Mouse (Mus musculus): ENCODE measurements around the gene Efna4. TPM values are rescaled to one million over a fixed set of nuclear protein-coding genes. Genes with fewer than 3 reads are reported as not detected.

Efna4 gene
- polyA plus RNA-seq, 1 experiment from 2014 or later, result 20.0 TPM

DNA sequence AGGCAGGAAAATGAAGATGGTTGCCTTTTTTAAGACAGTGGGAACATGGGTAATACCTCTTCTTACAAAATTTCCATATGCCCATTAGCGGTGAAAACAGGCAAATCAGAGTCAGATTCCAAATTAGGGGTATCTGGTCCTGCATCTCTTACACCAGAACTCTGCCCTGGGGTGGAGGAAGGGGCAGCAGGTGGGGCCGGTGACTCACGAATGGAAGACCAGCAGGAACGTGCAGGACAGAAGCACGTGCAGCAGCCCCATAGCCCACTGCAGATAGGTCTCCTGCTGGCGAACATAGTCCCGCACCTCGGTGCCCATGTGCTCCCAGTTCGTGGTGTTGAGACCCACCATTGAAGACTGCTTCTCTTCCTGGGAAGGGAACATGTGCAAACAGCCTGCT lies 18.2 kb upstream of the Efna4 start:
- peaks cover 29% of the 10 kb centered on the region for H3K27me3 ChIP-seq
- H3K9me3 ChIP-seq, result no peaks in the 10 kb centered on the region
- H3K4me1 ChIP-seq, result 0 out of 2 replicates have a peak, but pooled peaks cover 5% of the 10 kb centered on the region
- WGBS, result 76% methylated on average over 9 of the region's 9 CpGs
- ATAC-seq (ENCODE audit: low FRiP score), result no peak
- no peak overlapping the region for H3K27ac ChIP-seq
- H3K36me3 ChIP-seq (replicated peaks), result no peaks in the 10 kb centered on the region
- H3K9ac ChIP-seq, result no peak overlapping the region
- H3K4me3 ChIP-seq (replicated peaks), result no peak overlapping the region
- no peak overlapping the region for H3K4me2 ChIP-seq

GRCm38 (mm10) chr3:89355512-89355902 lies 17.7 kb upstream of the Efna4 start:
- ATAC-seq (ENCODE audit: low FRiP score), result no peak
- Histone ChIP-seq H3K27ac (no peak overlapping the region), H3K36me3 (replicated peaks) (no peaks in the 10 kb centered on the region), H3K27me3 (peaks cover 33% of the 10 kb centered on the region), H3K4me3 (replicated peaks) (no peak overlapping the region), H3K9ac (no peak overlapping the region), H3K4me2 (no peak overlapping the region), H3K4me1 (peaks cover 6% of the 10 kb centered on the region; the same call in 1 of the 2 replicates), H3K9me3 (no peaks in the 10 kb centered on the region)
- WGBS, result 88% methylated on average over 6 of the region's 6 CpGs

GRCm38 (mm10) chr3:89354816-89355511 lies 17.1 kb upstream of the Efna4 start:
- H3K9ac ChIP-seq, result no peak overlapping the region
- H3K27me3 ChIP-seq, result peaks cover 34% of the 10 kb centered on the region
- 19% methylated on average over 5 of the region's 5 CpGs for WGBS
- ATAC-seq (ENCODE audit: low FRiP score), result no peak
- no peaks in the 10 kb centered on the region for H3K9me3 ChIP-seq
- H3K4me3 ChIP-seq (replicated peaks), result no peak overlapping the region
- no peak overlapping the region for H3K4me2 ChIP-seq
- H3K4me1 ChIP-seq, result peaks cover 10% of the 10 kb centered on the region
- no peaks in the 10 kb centered on the region for H3K36me3 ChIP-seq (replicated peaks)
- no peak overlapping the region for H3K27ac ChIP-seq

DNA sequence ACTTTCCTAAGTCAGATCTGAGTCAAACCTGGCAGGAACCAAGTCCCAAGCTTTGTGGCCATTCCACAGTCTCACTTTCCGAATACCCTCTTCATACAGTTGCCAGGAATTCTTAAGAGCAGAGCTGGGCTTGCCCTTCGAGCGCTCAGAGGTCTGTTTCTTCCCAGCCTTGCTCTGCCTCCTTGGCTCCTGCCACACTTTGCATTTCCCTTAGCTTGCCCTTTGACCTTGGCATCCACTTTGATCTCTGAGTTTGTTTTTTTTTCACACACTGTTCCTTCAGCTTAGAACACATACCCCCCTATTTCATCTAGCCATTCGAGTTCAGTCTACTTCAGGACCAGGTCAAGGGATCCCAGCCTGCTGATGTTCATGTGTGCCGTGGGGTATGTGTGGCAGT lies 13.4 kb upstream of the Efna4 start:
- ATAC-seq (ENCODE audit: low FRiP score), result no peak
- Histone ChIP-seq H3K36me3 (replicated peaks) (no peaks in the 10 kb centered on the region), H3K4me1 (peaks cover 23% of the 10 kb centered on the region), H3K4me2 (no peak overlapping the region), H3K9ac (no peak overlapping the region), H3K27ac (no peak overlapping the region), H3K9me3 (no peaks in the 10 kb centered on the region), H3K4me3 (replicated peaks) (no peak overlapping the region), H3K27me3 (peaks cover 49% of the 10 kb centered on the region)
- WGBS, result 80% methylated on average over 5 of the region's 5 CpGs

DNA sequence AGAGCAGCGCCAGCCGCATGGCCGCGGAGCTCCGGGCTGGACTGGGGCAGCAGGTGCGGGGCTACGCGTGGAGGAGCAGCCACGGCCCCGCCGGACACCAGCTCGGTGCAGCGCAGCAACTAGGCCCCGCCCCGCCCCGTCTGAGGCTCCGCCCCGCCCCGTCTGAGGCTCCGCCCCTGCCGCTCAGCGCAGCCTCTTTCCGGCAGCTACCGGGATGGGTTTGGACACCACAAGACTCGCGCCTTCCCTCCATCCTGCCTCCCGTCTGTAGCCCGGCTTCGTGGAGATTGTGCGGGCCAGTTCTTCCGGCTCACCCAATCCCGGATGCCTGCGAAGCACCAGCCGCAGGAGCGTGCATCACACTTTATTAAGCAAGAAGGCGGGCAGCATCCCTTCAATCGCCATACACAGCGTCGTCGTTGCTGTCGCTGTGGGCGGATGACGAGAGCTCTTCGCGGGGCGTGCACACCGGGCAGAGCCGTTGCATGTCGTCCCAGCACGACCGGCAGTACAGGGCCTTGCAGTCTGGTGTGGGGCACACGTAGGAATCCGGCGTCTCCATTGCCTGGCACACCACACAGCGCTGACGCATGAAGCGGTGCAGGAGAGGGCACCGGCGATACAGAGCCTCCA lies 12.2 kb upstream of the Efna4 start, which contains the start of gene Adam15:
Adam15 (minus strand) TSS at position 128 of the 633 bp plus-strand sequence.
- H3K36me3 ChIP-seq (replicated peaks), result no peaks in the 10 kb centered on the region; the same call in 1 of the 2 replicates
- no peaks in the 10 kb centered on the region for H3K9me3 ChIP-seq
- H3K27me3 ChIP-seq, result peaks cover 44% of the 10 kb centered on the region
- H3K27ac ChIP-seq, result peak within 1 kb of the TSS; percentile 51; the same call in 1 of the 2 replicates
- ATAC-seq (ENCODE audit: low FRiP score), result peak; percentile 93
- under 1% methylated on average over 57 of the region's 59 CpGs for WGBS
- H3K4me3 ChIP-seq (replicated peaks), result peak within 1 kb of the TSS; percentile 62
- peaks cover 21% of the 10 kb centered on the region for H3K4me1 ChIP-seq
- peak within 1 kb of the TSS; percentile 59 for H3K9ac ChIP-seq
- peak within 1 kb of the TSS; percentile 91 for H3K4me2 ChIP-seq

DNA sequence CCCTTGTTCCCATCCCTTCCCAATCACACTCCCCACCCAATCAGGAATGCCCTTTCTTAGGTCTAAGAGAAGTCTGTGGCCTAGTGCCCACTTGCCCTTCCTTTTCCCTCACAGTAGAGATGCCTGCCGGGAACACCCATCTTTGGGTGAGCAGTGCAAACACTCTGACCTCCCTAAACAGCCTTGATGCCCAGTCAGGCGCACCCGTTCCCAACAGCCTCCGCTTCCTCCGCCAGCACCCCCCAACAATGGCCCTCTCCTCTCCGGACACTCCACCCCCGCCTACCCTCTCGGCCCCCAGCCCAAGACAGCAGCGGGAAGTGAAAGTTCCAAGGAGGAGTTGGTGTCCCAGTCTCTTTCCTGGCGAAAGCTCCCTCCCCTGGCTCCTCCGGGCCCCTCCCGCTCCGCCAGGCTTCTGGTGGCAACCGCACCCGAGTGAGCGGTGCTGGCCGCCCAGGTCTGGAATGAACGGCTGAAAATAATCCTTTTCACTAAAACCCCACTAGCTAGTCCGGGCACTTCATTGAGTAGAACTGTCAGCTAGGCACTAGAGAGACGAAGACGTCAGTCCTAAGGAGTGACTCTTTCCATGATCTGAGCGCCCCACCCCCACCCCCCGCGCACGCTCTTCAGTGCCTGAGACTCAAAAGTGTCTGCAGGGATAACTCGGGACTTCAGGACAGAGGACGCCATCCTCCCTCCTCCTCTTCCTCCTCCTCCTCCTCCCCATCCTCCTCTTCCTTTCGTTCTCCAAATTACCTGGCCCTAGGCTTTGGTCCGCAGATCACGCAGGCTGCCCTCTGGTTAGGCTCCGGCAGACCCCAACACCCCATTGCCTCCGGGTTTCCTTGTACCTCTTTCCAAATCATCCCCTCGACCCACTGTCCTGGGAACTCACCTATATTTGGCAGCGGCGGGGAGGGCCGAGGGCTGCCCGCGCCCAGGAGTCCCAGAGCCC lies 11.4 kb upstream of the Efna4 start:
- ATAC-seq (ENCODE audit: low FRiP score), result peak; percentile 34
- peak overlapping the region; percentile 46; the same call in 1 of the 2 replicates for H3K27ac ChIP-seq
- peaks cover 19% of the 10 kb centered on the region for H3K4me1 ChIP-seq
- WGBS, result 1% methylated on average over 38 of the region's 38 CpGs
- peak overlapping the region; percentile 91 for H3K4me2 ChIP-seq
- H3K4me3 ChIP-seq (replicated peaks), result peak overlapping the region; percentile 62
- H3K9me3 ChIP-seq, result no peaks in the 10 kb centered on the region
- H3K27me3 ChIP-seq, result peaks cover 44% of the 10 kb centered on the region
- H3K9ac ChIP-seq, result peak overlapping the region; percentile 59
- no peaks in the 10 kb centered on the region; the same call in 1 of the 2 replicates for H3K36me3 ChIP-seq (replicated peaks)

- H3K9ac ChIP-seq, result no peak overlapping the region
- H3K36me3 ChIP-seq (replicated peaks), result no peaks in the 10 kb centered on the region; the same call in 1 of the 2 replicates
- no peak overlapping the region for H3K4me3 ChIP-seq (replicated peaks)
- no peak for ATAC-seq (ENCODE audit: low FRiP score)
- H3K27me3 ChIP-seq, result peaks cover 37% of the 10 kb centered on the region
- H3K9me3 ChIP-seq, result no peaks in the 10 kb centered on the region
- H3K4me2 ChIP-seq, result 0 out of 2 replicates have a peak overlapping the region, but pooled peaks have one; percentile 91
- H3K27ac ChIP-seq, result no peak overlapping the region
- peaks cover 19% of the 10 kb centered on the region for H3K4me1 ChIP-seq
- WGBS, result 37% methylated on average over 1 of the region's 1 CpGs
Measured at GRCm38 (mm10) chr3:89347916-89348315, 10.1 kb upstream of the Efna4 start.

DNA sequence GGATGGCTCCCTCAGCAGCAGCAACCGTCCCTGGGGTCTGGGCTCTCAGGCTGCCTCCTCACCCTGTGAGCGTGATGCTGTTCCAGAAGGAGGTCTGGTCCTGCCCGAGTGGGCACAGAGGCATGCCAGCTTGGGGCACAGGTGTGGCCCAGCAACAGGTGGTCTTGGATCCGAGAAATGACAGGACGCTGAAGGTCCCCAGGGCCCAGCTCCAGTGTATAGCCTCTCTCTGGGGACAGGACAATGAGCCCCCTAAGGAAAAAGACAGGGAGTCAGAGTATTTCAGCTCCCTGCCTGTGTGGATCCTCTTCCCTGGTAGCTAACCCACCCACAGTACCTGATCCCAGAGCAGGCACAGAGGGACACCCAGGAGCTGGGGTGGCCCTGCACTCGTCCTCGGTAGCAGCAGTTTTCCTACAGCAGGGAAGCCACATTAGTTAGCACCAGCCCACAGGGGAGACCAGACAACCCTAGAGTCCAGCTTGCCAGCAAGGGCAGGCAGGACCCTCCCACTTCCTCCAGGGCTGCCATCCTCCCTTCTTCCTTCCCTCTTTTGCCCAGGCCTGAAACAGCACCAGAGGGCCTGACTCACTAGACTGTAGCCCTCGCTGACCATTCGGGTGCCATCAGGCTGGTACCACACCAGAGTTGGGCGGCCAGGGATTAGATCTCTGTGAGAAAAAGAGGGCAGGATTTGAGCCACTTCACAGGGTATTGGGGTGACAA lies 9.2 kb upstream of the Efna4 start:
- no peak overlapping the region for H3K9ac ChIP-seq
- no peak overlapping the region for H3K4me2 ChIP-seq
- 84% methylated on average over 10 of the region's 10 CpGs for WGBS
- H3K27ac ChIP-seq, result no peak overlapping the region
- no peak overlapping the region for H3K4me3 ChIP-seq (replicated peaks)
- H3K27me3 ChIP-seq, result peaks cover 29% of the 10 kb centered on the region
- no peak for ATAC-seq (ENCODE audit: low FRiP score)
- H3K4me1 ChIP-seq, result peaks cover 19% of the 10 kb centered on the region
- no peaks in the 10 kb centered on the region; the same call in 1 of the 2 replicates for H3K36me3 ChIP-seq (replicated peaks)
- no peaks in the 10 kb centered on the region for H3K9me3 ChIP-seq

- Histone ChIP-seq H3K4me1 (peaks cover 26% of the 10 kb centered on the region), H3K9me3 (no peaks in the 10 kb centered on the region), H3K4me2 (no peak overlapping the region), H3K9ac (peak overlapping the region; percentile 13; the same call in 1 of the 2 replicates), H3K27me3 (peaks cover 6% of the 10 kb centered on the region), H3K36me3 (replicated peaks) (no peaks in the 10 kb centered on the region; the same call in 1 of the 2 replicates), H3K27ac (no peak overlapping the region), H3K4me3 (replicated peaks) (no peak overlapping the region)
- 88% methylated on average over 7 of the region's 7 CpGs for WGBS
- no peak for ATAC-seq (ENCODE audit: low FRiP score)
Measured at GRCm38 (mm10) chr3:89343279-89343678, 5.5 kb upstream of the Efna4 start.

- Histone ChIP-seq H3K4me1 (peaks cover 32% of the 10 kb centered on the region), H3K4me2 (no peak overlapping the region), H3K9me3 (no peaks in the 10 kb centered on the region), H3K4me3 (replicated peaks) (no peak overlapping the region), H3K36me3 (replicated peaks) (no peaks in the 10 kb centered on the region; the same call in 1 of the 2 replicates), H3K27me3 (no peaks in the 10 kb centered on the region), H3K9ac (no peak overlapping the region), H3K27ac (no peak overlapping the region)
- no peak for ATAC-seq (ENCODE audit: low FRiP score)
- WGBS, result 88% methylated on average over 4 of the region's 4 CpGs
Measured at GRCm38 (mm10) chr3:89341794-89342193, 4.0 kb upstream of the Efna4 start.

GRCm38 (mm10) chr3:89340465-89340864 lies 2.6 kb upstream of the Efna4 start:
- 3% methylated on average over 11 of the region's 11 CpGs for WGBS
- Histone ChIP-seq H3K4me3 (replicated peaks) (peak overlapping the region; percentile 28), H3K9ac (no peak overlapping the region), H3K36me3 (replicated peaks) (no peaks in the 10 kb centered on the region; the same call in 1 of the 2 replicates), H3K4me1 (peaks cover 45% of the 10 kb centered on the region), H3K27ac (0 out of 2 replicates have a peak overlapping the region, but pooled peaks have one; percentile 19), H3K9me3 (no peaks in the 10 kb centered on the region), H3K27me3 (no peaks in the 10 kb centered on the region), H3K4me2 (peak overlapping the region; percentile 57)
- peak; percentile 15 for ATAC-seq (ENCODE audit: low FRiP score)

All from forebrain, embryonic 12.5 days (tissue).